Mouse (Mus musculus) testis, adult 2 months (tissue): ENCODE data around the gene Caskin2.

Experiments
- CTCF ChIP-seq: fragments of 200-500 bp; IDR thresholded peaks from 2 replicates; pipeline ENCODE4 v1.5.1; 2012; ENCODE audit warnings: low read depth, mild to moderate bottlenecking, inconsistent platforms, low read length, moderate library complexity; ENCODE audit not compliant: control insufficient read depth, insufficient read depth, insufficient replicate concordance
- POLR2A ChIP-seq: fragments of 200-500 bp; IDR thresholded peaks from 2 replicates; pipeline ENCODE4 v1.6.1; 2012; ENCODE audit warnings: low read depth, mild to moderate bottlenecking, inconsistent platforms, low read length, moderate library complexity; ENCODE audit not compliant: control insufficient read depth

- TF ChIP-seq CTCF (no peak), POLR2A (no peak)
Measured at GRCm38 (mm10) chr11:115776954-115777353, 36.5 kb downstream of the Caskin2 start.
